Mouse (Mus musculus) common myeloid progenitor, adult 5-6 weeks (primary cell): ENCODE measurements around the gene Tfpt. TPM values are rescaled to one million over a fixed set of nuclear protein-coding genes. Genes with fewer than 3 reads are reported as not detected.
"Not testable (repeated sequence)": the region's sequence is repeated elsewhere in the genome, so short reads cannot be mapped to it uniquely, and the experiment has no call there.

ENCODE experiments used
- ATAC-seq: replicated peaks from 2 replicates; pipeline ENCODE4 v1.8.0; 2016; ENCODE audit warnings: low read depth, mild to moderate bottlenecking, moderate TSS enrichment, inconsistent platforms; ENCODE audit not compliant: poor library complexity, severe bottlenecking
- total RNA-seq: library from RNA; stranded (forward); fragments of 200-1000, 187-1606 nt; gene quantifications from 2 replicates; pipeline ENCODE4 v1.2.3, GENCODE M21; 2017

Tfpt gene
- total RNA-seq, 1 experiment from 2014 or later, result 32.8 TPM

DNA sequence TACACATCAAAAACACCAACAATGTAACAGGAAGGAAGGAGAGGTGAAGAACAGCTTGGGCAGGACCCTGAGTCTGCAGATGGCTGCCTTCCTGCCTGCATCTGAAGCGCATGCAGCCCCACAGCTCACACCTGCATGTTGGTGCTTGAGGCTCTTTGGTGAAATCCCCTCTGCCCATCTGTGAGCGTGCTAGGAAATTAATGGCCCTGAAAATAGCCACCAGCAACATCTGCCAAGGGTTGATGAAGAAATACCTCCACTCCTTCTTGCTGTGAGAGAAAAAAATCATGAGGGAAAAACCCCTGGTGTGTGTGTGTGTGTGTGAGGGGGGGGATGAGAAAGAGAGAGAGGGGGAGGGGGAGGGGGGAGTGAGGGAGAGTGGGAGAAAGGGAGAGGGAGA is 49.7 kb downstream of the Tfpt start:
- ATAC-seq, result no peak

DNA sequence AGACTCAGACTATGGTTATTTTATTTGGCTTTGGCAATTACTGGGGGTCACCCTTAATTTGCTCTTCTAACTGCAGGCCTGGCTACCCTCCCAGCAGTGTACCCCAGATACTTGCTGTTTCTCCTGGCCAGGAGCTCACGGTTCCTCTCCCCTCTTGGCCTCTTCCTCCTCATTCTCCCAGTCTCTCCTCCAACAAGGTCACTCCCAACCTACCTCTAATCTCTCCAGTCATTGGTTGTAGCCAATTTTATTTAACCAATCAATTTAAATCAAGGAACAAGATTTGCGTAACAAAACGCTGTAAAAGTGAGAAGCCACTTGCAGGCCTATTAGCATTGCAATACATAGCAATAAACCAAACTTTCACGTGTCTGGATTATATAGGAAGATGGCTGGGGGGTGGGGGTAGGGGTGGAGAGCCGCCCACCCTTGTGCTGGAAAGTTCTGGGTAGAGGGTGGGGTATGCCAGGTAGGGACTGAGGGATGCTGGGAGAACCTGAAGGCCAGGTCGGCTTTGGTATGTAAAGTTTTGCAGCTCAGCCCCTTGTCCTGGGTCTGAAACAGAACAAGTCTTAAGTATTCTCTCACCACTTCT is 50.7 kb downstream of the Tfpt start:
- ATAC-seq, result no peak

DNA sequence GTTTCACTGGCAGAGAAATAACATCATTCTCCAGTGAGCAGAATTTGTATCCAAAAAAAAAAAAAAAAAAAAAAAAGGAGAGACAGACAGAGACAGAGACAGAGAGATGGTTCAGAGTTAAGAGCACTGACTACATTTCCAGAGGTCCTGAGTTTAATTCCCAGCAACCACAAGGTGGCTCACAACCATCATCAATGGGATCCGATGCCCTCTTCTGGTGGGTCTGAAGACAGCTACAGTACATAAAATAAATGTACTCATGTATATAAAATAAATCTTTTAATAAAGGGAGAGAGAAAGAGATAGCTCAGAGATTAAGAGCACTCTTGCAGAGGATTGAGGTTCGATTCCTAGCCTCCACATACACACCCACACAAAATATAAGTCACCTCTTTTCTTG is 51.5 kb downstream of the Tfpt start:
- ATAC-seq, result no peak

DNA sequence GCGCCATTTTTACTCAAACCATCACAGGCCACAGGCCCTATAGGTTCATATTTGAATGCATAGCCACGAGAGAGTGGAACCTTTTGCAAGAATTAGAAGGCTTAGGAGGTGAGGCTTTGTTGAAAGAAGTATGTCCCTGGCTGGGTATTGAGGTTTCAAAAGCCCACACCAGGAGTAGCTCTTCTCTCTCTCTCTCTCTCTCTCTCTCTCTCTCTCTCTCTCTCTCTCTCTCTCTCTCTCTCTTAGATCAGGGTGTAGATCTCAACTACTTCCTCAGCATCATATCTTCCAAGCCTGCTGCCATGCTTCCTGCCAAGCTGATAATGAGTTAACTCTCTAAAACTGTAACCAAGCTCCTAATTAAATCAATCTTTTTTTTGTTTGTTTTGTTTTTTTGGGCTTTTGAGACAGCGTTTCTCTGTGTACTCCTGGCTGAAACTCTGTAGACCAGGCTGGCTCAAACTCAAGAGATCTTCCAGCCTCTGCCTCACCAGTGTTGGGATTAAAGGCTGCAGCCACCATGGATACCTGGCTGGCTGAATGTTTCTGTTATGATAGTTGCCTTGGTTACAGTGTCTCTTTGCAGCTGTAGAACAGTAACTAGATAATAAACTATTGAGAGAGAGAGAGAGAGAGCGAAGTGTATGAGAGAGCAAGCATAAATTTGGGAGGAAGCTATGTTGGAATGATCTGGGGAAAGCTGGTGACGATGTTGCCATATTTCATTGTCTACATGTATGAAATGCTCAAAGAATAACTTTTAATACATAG is 53.2 kb downstream of the Tfpt start:
- 0 out of 2 replicates have a peak, but pooled peaks have one; percentile 20 for ATAC-seq

DNA sequence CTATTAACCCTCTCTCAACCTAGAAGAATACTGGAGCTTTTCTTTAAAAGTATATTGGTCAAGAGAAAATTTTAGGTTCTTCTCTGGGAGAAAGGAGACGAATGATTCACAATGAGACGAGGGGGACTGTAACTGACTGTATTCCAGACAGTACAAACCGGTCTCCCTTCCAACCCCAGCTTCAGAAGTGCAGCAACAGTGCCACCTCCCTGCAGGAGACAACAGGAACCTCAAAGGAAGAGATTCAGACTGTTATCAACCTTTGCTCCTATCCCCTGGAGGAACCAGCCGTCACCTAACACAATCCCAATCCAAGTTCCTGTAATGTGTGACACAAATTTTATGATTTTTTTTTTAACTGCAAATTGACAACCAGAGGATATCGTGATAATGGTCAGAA is 55.5 kb downstream of the Tfpt start:
- ATAC-seq, result peak; percentile 66

DNA sequence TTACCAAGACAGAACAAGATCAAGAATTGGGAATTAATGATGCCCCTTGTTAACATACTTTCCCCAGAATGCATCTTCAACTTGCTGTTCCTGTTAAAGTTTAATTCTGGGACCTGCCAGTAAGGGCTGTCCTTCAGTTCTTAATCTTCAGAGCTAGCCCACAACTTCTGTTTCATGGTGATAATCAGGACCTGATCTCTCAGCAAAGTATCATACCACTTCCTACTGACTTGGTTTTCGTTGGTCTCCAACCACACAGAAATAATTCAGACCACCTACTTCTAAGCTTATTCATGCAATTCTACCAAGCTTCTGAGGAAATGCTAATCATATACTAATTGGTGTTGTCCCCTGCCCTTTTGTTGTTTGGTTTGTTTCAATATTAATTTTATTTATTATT is 57.9 kb downstream of the Tfpt start:
- peak; percentile 71 for ATAC-seq

DNA sequence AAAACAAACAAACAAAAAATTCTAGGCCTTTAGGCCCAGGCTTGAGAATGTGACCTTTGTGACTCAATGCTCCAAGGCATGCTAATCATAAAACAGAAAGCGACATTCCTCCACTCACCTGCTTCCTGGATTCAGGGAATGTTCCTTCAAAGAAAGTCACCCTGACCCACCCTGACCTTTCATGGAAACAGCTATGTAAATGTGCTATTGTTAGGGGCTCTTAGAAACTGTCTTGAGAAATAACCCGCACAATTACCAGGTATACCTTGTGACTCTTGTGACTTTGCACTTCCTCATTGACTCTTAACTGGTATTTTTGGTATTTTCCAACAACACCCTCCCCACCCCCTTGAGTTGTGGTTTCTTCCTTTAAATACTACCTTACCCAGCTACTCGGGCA is 59.1 kb downstream of the Tfpt start:
- not testable (repeated sequence) for ATAC-seq

Other genes starting within 250 kb of the Tfpt start
- not detected in 2 replicates for gene Cacng8, start 239.2 kb downstream of the Tfpt start, total RNA-seq
- gene Cacng6, start 205.7 kb downstream of the Tfpt start, total RNA-seq, result not detected in 2 replicates
- not detected in 2 replicates for gene Tarm1, start 127.3 kb downstream of the Tfpt start, total RNA-seq
- not detected in 2 replicates for gene Oscar, start 13.8 kb downstream of the Tfpt start, total RNA-seq
- gene Ndufa3, start 12.6 kb downstream of the Tfpt start, total RNA-seq, result 132 and 142 TPM in 2 replicates
- gene Prpf31, start 56 bp upstream of the Tfpt start, total RNA-seq, result 103 and 108 TPM in 2 replicates
- 22.7 and 48.4 TPM in 2 replicates for gene Cnot3, start 15.3 kb upstream of the Tfpt start, total RNA-seq
- gene Leng1, start 35.9 kb upstream of the Tfpt start, total RNA-seq, result 12.4 and 13.9 TPM in 2 replicates
- gene Tmc4, start 47.6 kb upstream of the Tfpt start, total RNA-seq, result 2.8 and 3.5 TPM in 2 replicates
- gene Tsen34, start 62.9 kb upstream of the Tfpt start, total RNA-seq, result 22.9 and 29.2 TPM in 2 replicates
- 23.5 and 37.0 TPM in 2 replicates for gene Mboat7, start 63.6 kb upstream of the Tfpt start, total RNA-seq
- 1,976 and 2,051 TPM in 2 replicates for gene Rps9, start 74.1 kb upstream of the Tfpt start, total RNA-seq
- 1.3 and 1.7 TPM in 2 replicates for gene Pirb, start 90.5 kb upstream of the Tfpt start, total RNA-seq
- 0.53 TPM in 1 of 2 replicates, not detected in the other for gene Gm15448, start 195.8 kb upstream of the Tfpt start, total RNA-seq
- gene Pira2, start 215.1 kb upstream of the Tfpt start, total RNA-seq, result 0.05 and 0.64 TPM in 2 replicates